Mouse (Mus musculus): ENCODE results near the gene Gm42906.

Gene Gm42906

DNA sequence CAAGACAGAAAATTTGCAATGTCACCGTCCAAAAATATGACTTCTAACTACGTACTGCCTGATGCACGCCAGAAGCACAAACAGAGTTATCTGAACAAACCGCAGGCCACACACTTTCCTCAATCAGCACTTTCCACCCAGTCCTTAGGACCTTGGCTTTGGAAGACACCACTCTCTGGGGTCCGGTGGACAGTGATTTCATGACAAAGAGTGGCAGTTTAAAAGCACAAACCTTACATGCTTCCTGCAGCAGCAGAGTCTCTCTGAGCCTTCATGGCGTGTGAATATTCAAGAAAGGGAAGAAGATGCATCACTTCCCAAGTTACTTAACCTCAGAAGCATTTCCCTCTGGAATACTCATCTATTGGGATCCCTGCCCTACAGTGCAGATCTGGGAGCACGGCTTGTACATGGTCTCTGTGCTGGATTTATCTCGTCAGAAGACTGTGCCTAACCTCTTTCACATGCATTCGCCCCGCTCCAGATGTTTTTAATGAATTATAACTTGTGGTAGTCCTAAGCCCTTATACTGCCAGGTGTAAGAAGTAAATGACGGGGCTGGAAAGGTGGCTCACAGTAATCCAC, 244.2 kb downstream of the Gm42906 start:
- DNase-seq: no peak

DNA sequence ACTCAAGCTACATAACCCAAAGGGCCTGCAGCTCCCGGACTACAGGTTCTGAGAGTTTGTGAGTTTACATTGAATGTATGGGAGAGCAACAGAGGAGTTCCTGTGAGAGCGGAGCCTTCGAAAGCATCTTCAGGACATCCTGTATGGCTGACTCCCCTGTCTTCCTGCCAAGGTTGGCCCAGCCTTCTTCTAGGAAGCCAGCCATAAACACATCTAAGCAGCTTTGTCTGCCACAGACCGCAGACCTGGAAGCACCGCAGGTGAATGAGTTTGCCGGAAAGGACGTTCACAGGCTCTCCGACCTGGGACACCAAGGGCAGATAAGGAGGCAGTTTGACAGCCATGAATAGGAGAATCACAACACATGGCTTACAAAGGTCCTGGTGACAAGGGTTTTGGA, 246.7 kb downstream of the Gm42906 start:
- DNase-seq: no peak

DNA sequence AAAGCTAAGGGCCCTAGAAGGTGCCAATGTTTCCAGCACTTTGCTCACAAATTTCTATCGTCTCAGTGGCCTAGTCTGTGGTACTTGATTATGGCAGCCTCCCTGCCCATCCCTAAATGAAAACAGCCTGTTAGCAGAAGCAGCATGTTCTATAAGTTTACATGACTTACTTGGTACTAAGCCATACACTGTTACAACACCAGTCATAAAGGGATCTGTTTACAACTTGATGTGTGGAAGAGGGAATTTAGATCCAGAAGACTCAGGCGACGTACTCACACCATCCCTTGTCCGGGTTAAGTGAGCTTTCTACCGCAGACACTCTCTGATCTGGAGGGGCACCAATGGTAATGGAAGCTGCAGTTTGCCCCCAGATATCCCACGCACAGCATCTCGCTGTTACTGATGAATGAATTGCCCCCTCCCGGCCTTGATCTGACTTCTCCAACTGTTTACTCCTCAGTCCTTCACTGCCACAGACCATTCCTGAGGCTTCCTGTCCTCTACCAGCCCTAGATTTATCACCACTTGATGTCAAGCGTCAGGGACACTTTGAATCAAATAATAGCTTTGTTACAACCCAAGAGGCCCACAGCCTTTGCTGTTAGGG, 247.7 kb downstream of the Gm42906 start:
- DNase-seq: no peak

DNA sequence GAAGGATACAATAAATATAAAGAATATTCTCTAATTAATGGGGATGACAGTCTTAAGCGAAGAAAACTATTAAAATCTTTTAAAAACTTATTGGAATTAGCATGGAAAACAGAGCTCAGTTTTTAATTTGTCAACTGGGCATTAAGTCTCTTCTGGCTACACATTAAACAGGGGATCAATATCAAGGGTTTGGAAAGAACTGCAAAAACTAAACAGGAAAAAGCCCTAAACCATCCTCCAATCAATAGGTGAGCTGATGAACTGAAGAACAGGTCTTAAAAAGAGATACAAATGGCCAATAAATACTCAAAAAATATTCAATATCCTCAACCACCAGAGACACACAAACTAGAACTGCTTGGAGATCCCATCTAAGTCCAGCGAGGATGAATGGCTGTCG, 250.8 kb downstream of the Gm42906 start:
- DNase-seq: no peak

DNA sequence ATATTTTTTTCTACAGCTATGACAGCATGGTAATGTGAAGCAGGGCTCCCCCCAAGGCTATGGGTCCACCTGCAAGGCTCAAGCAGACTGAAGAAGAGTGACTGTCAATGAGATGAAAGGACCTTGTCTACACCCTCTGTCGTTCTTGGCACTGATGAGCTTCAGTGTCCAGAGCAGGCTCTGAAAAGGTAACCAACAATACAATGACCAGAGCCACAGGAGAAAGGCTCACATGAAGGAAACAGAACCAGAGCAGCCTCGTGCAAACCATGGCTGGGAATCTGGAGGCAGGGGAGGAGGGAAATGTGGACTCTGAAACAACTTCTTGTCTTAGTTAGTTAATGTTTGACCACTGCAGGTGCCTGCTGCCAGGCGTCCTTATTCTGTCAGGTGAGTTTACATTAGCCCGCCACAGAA, 252.1 kb downstream of the Gm42906 start:
- no peak for DNase-seq

DNA sequence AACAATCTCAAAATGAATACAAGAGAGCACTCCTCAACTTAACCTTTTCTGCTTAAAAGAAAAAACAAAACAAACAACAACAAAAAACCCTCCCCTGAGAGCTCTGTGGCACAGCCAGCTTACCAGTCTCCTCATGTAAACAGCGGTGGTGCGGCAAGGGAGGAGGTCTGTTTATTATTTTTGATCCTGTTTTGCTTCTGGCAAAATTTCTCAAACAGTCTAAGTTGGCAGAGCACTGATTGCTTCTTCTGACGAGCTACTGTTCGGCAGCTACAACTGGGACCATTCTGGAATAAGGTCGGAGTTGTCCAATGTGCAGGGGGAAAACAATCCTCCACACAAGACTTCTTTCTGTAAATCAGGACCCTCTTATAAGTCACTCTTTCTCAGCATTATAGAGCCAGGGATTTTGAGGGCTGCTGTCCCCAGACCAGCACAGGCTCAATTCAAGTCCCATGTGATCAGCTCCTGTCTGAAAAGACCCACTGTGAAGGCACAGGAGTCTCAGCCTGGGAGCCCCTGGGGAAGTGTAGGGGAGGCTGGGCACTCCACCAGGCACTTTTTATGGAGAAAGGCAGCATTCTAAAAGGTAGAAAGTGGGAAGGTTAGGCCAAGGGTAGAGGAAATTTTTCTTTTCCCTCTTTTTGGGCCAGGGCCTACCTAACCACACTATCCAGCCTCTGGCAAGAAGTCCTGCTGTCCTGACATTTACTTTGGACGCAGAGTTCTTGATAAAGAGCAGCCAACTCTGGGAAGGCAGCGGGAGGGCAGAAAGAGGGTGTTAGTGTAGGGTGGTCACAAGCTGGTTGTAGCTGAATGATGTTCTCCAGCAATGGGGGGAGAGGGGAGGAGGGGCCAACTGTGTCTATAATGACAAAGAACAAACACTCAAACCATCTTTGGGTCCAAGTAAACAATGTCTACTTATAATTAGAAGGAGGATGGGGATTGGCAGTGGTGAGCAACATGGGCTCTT, 253.2 kb downstream of the Gm42906 start:
- DNase-seq: no peak

DNA sequence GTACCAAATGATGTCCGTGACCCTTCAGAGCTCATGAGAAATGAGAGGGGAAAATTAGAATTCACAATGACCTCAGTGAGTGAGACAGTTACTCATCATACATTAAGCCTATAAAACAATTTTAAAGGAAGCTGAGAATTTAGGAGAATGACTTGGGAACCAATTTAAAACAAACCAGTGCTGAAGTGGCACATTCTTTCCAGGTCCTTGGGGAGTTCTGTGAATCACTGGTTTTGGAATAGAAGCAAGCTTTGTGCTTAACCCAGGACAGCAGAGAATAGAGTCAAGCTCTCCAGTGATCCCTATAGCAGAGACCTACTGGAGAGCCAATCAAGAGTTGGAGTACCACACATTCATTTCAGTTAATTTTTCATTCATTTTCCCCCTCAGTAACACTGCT, 254.2 kb downstream of the Gm42906 start:
- no peak for DNase-seq

DNA sequence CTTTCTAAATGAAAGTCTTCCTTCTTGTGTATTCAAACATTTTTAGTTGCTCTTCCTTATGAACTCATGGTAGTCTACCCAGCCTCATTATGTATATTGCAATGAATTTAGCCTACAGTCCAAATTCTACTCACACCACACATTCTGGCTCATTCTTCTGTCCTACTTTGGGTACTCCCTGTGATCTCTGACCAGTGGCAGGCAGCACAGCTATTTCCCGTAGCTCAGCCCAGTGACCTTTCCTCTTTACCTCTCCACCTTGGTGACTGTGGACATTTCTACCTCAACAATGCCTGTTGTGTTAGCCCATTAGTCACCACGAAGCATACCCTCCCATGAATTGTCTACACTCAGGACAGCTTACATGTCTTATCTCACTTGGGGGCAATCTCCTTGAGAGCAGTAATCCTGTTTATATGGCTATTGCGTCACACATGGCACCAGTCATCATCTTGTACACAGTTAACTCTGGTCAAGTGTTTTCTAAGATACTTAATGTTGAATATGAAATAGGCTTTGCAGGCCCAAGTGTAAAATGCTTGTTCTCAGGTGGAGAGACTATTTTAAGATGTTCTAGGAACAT, 257.7 kb downstream of the Gm42906 start:
- no peak for DNase-seq

DNA sequence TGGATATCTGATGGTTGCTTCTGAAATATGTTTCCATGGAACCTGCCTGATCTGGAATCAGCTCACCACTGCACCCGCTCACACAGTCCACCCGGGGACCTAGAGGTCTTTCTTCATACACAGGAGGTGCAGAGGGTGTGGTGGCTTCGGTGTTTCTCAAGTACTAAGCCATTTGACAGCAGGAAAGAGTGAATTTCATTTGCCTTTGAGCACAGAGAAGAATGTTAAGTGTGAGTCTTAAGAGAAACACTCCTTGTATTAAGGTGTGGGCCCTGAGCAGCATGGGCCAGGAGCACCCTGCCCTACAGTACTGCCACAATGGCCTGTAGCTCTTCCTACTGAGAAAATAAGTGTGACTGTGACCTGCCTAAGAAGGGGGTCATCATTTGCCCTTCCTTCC, 259.8 kb downstream of the Gm42906 start:
- DNase-seq: no peak

DNA sequence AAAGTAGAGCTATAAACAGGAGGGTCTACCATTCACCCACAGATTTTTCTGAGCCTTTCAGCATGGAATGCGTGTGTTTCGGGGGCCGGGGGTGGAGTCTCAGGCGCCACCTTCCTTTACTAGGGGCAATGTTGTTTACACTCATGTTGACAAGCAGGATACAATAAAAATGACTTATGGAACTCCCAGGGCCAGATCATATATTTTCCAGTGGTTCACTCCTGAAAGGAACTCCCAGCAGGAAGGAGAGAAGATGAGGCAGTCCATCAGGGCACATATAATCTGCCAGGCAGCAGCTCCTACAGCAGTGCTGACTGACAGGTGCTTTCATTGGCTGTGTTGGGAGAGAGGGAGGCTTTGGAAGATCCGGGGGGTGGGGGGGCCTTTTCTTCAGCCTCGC, 260.3 kb downstream of the Gm42906 start:
- no peak for DNase-seq

DNA sequence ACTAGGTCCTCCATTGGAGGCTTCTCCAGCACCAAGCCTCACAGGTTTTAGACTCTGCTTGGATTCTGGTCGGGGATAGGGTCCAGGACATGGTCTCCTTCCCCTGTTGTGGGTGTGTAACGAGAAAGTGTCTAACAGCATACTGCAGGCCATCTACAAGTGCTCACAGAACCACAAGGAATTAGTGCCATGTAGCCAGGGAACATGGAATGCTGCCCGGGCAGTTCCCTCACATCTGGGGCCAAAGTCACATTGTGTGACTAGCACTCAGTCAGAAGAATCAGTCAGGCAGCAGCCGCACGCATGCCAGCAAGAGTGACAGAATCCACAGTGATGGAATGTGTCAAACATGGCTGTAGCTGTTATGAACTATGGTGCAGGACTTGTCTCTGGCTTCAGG, 261.7 kb downstream of the Gm42906 start:
- DNase-seq: no peak

DNA sequence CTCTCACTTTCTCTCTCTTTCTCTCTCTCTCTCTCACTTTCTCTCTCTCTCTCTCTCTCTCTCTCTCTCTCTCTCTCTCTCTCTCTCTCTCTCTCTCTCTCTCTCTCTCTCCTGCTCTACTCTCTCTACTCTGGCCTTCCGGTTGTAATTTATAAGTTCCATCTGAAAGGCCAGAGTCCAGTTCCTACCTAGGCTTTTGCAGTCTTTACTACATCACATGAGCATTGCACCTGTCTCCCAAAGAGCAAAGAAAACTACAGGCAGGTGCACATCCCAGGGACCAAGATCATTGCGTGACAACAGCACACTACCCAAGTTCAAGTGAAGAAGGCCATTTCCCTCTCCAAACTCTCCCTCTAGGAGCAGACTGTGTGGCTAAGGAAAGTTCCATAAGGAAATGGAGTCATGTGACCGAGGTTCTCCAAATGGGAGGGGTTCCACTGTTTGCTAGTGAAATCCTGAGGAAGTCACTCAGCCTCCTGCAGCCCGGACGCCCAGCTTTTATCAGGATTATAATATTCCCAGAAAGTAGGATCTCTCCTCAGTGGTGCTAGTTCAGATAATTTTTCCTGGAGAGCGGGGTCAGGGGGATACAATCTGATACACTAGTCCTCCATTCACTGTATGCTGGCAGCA, 262.5 kb downstream of the Gm42906 start:
- no peak for DNase-seq

DNA sequence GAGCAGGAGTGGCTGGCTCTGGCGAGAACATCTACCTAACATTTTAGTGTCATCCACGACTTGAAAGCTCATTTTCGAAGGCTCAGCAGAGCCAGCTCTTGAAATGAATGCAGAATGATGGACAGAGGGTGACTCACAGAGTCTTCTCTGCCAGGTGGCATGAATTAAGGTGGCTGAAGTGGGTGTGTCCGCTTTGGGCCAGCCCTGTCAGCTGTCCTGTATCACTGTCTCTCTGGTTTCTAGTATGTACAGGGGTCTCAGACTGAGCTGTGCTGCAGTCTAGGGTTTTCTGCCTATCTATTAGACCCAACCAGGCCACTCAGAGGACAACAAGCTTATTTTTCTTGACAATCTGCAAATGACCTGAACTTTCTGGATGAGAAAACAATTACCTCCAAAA, 263.1 kb downstream of the Gm42906 start:
- DNase-seq: no peak

DNA sequence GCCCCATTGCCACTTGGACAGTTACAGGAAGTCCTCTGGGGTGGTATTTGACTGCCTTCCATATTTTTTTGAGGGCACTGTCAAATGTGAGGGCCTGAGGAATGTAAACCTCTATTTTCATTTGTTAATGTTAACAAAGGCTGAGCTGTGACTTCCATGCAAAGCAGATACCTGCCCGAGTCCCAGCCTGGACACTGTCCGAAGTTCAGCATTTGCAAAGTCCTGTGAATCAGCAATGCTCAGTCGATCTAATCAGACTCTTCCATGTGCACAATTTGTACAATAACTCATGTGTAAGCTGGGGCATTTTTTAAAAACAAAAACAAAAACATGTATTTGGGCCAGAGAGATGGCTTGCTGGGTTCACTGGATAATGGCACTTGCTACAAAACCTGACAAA, 265.3 kb downstream of the Gm42906 start:
- DNase-seq: no peak

DNA sequence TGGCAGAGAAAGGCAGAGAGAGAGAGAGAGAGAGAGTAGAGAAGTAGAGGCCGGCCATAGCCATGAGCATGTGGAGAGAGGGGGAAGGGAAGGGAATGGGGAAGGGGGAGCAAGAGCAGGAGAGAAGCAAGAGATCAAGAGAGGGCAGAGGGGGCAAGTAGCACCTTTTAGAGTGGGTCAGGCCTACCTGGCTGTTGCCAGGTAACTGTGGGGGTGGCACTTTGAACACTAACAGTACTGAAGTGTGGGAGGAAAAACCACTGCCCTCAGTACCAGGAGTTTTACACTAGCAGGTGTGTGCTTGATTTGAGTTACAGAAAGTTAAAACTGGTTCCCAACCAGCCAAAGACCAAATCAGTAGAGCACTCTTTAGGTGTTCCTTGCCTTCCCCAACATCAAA, 272.7 kb downstream of the Gm42906 start:
- DNase-seq: no peak

DNA sequence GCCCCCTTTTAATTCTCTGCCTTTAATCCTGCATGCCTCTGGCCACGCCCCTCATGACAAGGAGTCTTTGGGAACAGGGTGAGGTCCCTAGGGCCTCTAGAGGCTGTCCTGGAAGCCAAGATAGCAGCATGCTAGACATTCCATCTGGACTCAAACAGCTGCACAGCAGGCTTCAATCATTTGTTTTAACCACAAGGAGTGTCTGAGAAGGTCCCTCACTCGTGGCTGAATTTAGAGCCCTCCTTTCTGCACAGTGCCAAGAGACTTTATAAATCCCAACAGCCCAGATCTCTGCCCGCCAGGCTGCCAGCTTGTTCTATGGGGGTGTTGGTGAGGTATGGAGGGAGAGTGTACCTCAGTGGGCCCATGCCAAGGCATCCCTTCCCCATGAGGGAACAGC, 273.2 kb downstream of the Gm42906 start:
- DNase-seq: no peak

DNA sequence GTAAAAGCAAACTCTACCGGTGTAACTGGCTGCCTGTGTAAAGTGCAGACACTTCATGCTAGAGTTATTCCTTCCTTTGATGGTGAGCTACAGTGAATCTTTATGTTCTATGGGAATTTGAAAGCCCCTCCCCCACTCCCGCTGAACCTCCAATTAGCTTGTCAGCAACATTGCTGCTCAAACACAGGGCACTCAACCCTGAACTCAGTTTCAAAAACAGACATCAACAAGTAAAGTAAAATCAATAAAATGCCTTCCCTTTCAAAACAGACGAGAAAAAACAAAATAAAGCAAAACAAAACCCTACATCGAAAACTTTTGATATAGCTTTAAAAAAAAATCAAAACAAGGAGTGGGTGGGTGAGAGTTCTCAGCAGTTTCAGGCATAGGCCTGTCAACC, 273.9 kb downstream of the Gm42906 start:
- no peak for DNase-seq

DNA sequence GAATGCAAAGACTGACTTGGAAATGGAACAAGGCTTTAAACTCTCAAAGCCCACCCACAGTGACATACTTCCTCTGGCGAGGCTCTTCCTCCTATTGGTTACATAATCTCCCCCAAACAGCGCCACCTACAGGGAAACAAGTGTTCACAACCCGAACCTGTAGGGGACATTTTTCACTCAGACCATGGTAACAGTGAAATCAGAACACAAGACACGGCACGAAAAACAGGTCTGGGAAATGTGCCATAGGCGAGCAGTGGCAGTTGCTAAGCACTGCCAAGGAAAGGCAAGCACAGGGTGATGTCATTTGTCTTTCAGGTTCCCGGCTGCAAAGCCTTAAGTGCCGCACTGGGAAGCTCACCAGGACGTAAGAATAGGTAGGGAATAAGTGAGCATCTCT, 276.4 kb downstream of the Gm42906 start:
- peak; percentile 12 for DNase-seq

DNA sequence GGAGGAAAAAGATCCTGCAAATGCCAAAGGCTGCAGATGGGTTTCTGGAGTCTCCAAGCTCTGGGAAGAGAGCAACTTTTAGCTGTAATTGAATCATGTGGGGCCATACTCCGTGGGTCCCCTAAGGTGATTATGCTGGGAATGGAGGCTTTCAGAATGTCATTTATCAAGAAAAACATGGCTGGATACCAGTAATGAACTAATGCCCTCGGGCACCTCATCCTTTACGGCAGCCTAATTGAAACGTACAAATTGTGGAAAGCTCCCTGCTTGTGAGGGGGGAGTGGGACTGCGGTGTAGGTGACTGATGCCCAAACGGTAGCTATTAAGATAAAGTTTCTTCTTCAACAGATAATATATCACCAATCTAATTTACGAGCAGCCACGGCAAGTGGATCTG, 278.5 kb downstream of the Gm42906 start:
- no peak for DNase-seq

DNA sequence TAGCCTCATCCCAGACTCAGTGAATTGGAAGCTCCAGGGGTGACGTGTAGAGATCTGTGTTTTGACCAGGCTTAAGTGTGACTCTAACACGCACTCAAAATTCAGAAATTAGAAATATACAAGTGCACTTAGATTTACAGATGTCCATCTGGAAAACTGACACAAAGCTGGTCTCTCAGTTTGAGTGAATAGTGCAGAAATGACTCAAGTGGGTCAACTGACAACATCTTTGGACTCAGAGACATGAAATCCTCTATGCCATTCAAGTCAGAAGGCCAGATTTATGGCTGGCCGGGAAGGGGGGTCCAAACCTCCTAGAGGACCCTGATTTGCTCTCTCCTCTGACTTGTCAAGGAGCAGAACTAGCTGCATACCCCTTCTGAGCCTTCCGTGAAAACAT, 279.9 kb downstream of the Gm42906 start:
- no peak for DNase-seq

DNA sequence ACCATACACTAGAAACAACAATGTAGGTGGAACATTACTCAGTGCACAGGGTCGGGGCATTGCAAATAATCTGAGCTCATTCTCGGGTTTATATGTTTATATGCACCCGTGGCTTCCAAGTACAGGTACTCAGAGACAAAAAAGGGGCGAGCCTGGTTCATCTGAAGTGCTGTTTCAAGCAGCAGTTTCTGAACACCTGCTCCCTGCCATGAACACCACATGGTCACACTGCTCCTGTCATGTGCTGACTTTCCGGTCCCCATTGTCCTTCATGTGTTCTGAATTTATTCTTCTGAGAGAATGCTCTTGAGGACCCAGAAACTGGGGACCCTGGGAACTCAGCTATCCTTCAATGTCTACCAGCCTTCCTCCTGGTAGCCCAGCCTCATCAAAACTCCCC, 282.2 kb downstream of the Gm42906 start:
- DNase-seq: no peak

DNA sequence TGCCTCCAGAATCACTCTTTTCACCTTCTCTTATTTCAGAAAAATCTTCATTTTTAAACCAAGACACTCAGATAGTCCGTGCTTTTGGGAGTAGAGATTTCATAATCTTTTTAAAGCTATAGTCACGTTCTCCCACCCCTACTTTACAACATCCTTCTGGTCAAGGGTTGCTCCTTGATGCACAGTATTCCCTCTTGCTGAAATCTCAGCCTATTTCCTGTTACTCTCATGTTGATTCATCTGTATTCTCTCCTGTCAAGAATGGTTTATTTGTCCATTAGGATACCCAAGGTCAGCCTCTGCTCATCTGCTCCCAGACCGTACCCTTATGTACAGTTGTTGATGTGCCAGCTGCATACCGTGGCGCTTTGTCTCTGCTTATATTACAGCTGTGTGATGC, 284.0 kb downstream of the Gm42906 start:
- DNase-seq: no peak
